Mouse (Mus musculus) myocyte (in vitro differentiated cells): ENCODE data around the gene Imp3.

ENCODE experiments used
- MYOD1 ChIP-seq, 3 experiments: IDR thresholded peaks; one replicate each; pipeline ENCODE4 v1.6.1; 2011; ENCODE audit warnings: control low read depth in 2 of 3, low read depth in 2 of 3, mild to moderate bottlenecking in 2 of 3, moderate library complexity in 1 of 3; ENCODE audit not compliant: insufficient read length in 2 of 3, control insufficient read depth in 1 of 3
- POLR2A ChIP-seq: IDR thresholded peaks from one replicate; pipeline ENCODE4 v1.6.1; 2011; ENCODE audit warnings: low read depth, mild to moderate bottlenecking, control low read depth, moderate library complexity; ENCODE audit not compliant: insufficient read length

GRCm38 (mm10) chr9:56937223-56938160 is at the start of gene Imp3:
- TF ChIP-seq MYOD1 (IDR thresholded peaks at IDR 0.05; ENCODE audit: control insufficient read depth in 1 of 3, insufficient read length in 2 of 3, low read depth in 2 of 3) (peak in 1 of 3 experiments; percentile 38), POLR2A (peak; percentile 61)
